Mouse (Mus musculus) colon, adult 2 months (tissue): ENCODE data around the gene Ube2k. TPM values are rescaled to one million over a fixed set of nuclear protein-coding genes. Genes with fewer than 3 reads are reported as not detected.

Source experiments
- polyA plus RNA-seq: library from polyadenylated mRNA; depleted of rRNA; stranded (reverse); fragments of >200 nt; gene quantifications from 2 replicates; pipeline ENCODE4 v1.2.3, GENCODE M21; 2012; rRNA removed

Gene Ube2k
- polyA plus RNA-seq = 8.6 and 10.8 TPM in 2 replicates

DNA sequence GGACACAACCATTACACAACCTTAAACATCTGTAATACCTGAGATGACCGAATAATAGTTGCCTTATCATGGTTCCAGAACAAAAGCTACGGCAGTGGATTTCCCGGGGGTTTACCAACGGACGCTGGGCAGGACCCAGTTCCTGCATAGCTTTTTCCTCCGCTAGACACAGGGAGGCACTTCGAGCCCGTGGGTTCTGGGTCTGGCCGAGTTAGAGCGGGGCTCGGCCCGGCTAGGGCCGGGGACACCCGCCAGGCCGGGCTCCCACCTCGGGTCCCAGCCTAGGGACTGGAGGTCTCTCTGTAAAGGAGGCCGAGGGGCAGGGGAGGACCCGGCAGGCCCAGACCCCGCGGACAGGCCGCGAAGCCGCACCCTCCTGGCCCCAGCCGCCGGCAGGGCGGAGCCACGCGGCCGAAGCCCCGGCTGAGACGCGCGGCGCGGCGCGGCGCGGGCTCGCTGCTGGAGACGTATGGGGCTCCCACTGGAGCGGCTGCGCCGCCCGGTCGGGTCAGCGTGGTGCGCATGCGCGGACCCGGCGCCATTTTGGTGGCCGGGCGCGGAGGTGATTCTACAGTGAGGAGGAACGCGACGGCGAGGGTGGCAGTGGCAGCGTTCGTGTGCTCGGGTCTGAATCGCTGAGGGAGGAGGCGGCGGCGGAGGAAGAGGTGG, at the start of gene Ube2k, which contains the start of gene Smim14:
Ube2k (plus strand) TSS at position 483 of the 669 bp plus-strand sequence.
Smim14 (minus strand) TSS at position 434 of the 669 bp plus-strand sequence.

DNA sequence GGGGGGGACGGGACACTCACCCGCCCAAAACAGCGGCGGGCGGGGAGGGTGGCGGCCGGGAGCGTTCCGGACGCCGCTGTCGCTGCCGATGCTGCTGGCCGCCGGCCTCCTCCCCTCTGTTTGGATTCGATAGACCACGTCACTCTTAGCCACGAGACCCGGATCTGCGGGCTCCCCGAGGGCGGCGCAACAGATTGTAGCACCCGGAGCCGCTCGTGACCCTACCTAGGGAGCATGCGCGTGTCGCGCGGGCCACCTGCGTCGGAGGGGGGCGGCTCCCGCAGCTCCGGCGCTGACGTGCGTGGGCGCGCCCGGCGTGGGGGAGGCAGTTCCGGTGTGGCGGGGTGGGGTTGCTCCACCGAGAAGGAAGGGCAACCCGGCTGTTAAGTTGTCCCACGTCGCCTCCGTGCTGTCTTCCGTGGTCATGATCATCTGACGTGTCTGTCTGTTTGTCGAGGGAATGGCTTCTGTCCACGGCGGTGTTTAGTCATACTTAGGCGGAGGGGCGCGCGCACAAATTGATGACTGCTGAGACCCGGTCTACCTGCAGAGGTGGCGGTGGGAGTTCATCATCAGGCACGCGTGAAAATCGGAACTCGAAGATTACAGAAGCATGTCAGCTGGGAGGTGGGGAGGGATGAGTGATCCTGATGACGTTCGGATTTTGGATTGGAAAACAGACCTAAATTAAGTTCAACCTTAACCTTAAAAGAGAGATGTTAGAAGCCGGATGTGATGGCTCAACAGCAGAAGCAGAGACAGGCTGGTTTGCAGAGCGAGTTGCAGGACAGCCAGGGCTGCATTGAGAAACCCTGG, 44.1 kb upstream of the Ube2k start, which contains the start of gene Gm43552:
Gm43552 (minus strand) TSS at position 118 of the 816 bp plus-strand sequence.

Other genes with a start within 250 kb of the Ube2k start
- 5.0 and 7.2 TPM in 2 replicates for gene Rfc1, start 201.6 kb upstream of the Ube2k start, polyA plus RNA-seq
- gene Klb, start 188.9 kb upstream of the Ube2k start, polyA plus RNA-seq = 4.3 and 5.0 TPM in 2 replicates
- gene Rpl9, start 145.8 kb upstream of the Ube2k start, polyA plus RNA-seq = 161 and 188 TPM in 2 replicates
- 8.3 and 8.7 TPM in 2 replicates for gene Lias, start 145.7 kb upstream of the Ube2k start, polyA plus RNA-seq
- gene Ugdh, start 101.3 kb upstream of the Ube2k start, polyA plus RNA-seq = 52.6 and 60.8 TPM in 2 replicates
- gene Gm43552, start 44.4 kb upstream of the Ube2k start, polyA plus RNA-seq = not detected in 2 replicates
- gene Smim14, start within 50 bp of the Ube2k start, polyA plus RNA-seq = 197 and 238 TPM in 2 replicates
- gene Pds5a, start 161.0 kb downstream of the Ube2k start, polyA plus RNA-seq = 5.9 and 9.3 TPM in 2 replicates
- 3.9 and 4.2 TPM in 2 replicates for gene N4bp2, start 226.3 kb downstream of the Ube2k start, polyA plus RNA-seq